Mouse (Mus musculus) heart, adult 2 months (tissue): ENCODE measurements around the gene Vps8. TPM values are rescaled to one million over a fixed set of nuclear protein-coding genes. Genes with fewer than 3 reads are reported as not detected.

Experiments used
- DNase-seq, 2 experiments: peaks; one replicate each; pipeline ENCODE4 v3.0.0; 2021
- H3K27ac ChIP-seq: fragments of 200-600 bp; 2 replicates; pipeline ENCODE4 v1.8.1; 2022
- H3K27me3 ChIP-seq: fragments of 200-500 bp; 2 replicates; pipeline ENCODE4 v1.6.1; 2012; ENCODE audit warnings: mild to moderate bottlenecking, low read length, inconsistent platforms, mixed read lengths; ENCODE audit not compliant: control insufficient read depth, insufficient read depth
- H3K36me3 ChIP-seq: fragments of 200-500 bp; 2 replicates; pipeline ENCODE4 v1.6.1; 2012; ENCODE audit warnings: low read length, inconsistent platforms; ENCODE audit not compliant: control insufficient read depth, insufficient read depth
- H3K4me1 ChIP-seq: fragments of 200-500 bp; 2 replicates; pipeline ENCODE4 v1.6.1; 2011; ENCODE audit warnings: low read length; ENCODE audit not compliant: control insufficient read depth, insufficient read depth
- H3K4me3 ChIP-seq: fragments of 200-600 bp; 2 replicates; pipeline ENCODE4 v1.8.1; 2022
- H3K79me2 ChIP-seq: fragments of 200-500 bp; replicated peaks from 2 replicates; pipeline ENCODE4 v1.6.1; 2012; ENCODE audit warnings: mild to moderate bottlenecking, inconsistent platforms, low read length, moderate library complexity, mixed read lengths; ENCODE audit not compliant: control insufficient read depth, insufficient read depth
- H3K9ac ChIP-seq: fragments of 200-500 bp; 2 replicates; pipeline ENCODE4 v1.6.1; 2012; ENCODE audit warnings: low read depth, mild to moderate bottlenecking, control low read depth, inconsistent platforms, low read length, mixed read lengths
- CTCF ChIP-seq: fragments of 200-600 bp; IDR thresholded peaks from 2 replicates; pipeline ENCODE4 v1.8.1; 2022; ENCODE audit warnings: antibody characterized with exemption, mild to moderate bottlenecking, moderate library complexity
- EP300 ChIP-seq: fragments of 200-500 bp; IDR thresholded peaks from 2 replicates; pipeline ENCODE4 v1.6.1; 2011; ENCODE audit warnings: low read depth, low read length, control low read depth; ENCODE audit not compliant: insufficient read depth
- POLR2A ChIP-seq: fragments of 200-500 bp; IDR thresholded peaks from 2 replicates; pipeline ENCODE4 v1.6.1; 2011; ENCODE audit warnings: mild to moderate bottlenecking, low read depth, low read length, control low read depth; ENCODE audit not compliant: insufficient read depth
- WGBS: fragments of 180-500 bp; shearing (Covaris S2); methylation state at CpG from one replicate; pipeline ENCODE4 v1.1.7; 2018; 5-methylcytosine and 5-hydroxymethylcytosine counted together
- intact Hi-C: fragments of 180-260 bp; cut with DNase I; formaldehyde crosslinking; loops from one replicate; pipeline ENCODE4 v1.15.1; 2025
- polyA plus RNA-seq: library from polyadenylated mRNA; depleted of rRNA; stranded (reverse); fragments of >200 nt; gene quantifications from 2 replicates; pipeline ENCODE4 v1.2.3, GENCODE M21; 2012
- total RNA-seq, 2 experiments: library from RNA; stranded (reverse); gene quantifications; 2 replicates each; pipeline ENCODE4 v1.2.3; 2021

Vps8 gene
- total and polyA plus RNA-seq, 3 experiments: 14.0 to 25.5 (median 24.1) TPM

DNA sequence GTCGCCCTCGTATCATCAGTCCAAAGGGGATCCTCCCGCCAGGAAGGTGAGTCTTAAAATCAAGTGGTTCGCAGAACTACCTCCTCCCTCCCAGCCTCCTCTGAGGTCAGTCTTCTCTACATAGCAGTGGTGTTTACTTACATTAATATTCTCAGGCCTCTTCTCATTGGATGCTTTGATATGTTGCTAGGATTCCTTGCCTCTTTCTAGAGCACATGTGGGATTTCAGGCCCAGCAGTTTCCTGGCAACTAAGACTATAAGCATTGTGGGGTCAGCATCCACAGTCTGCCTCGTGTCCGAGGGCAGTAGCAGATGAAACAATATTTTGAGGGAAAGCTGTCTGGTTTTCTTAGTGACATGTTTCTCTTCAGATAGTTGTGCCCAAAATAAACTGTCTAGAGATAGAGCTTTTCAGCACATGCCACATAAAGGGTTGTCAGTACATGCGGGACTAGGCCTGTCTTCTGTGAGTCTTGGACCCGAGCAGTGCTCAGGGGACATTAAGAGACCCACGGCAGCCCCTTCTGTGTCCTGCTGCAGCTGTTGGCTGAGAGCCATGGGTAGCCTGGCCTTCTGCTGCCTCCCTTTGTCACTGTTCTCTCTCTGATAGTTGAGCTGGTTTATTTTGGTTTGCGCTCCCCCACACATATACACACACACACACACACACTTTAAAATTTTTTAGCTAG lies 185.4 kb downstream of the Vps8 start:
- DNase-seq: no peak
- Histone ChIP-seq H3K4me1 (peaks cover 1% of the 10 kb centered on the region; the same call in 1 of the 2 replicates), H3K4me3 (no peak overlapping the region), H3K27ac (no peak overlapping the region), H3K79me2 (no peaks in the 10 kb centered on the region), H3K36me3 (0 out of 2 replicates have a peak, but pooled peaks cover 2% of the 10 kb centered on the region), H3K9ac (no peak overlapping the region), H3K27me3 (no peaks in the 10 kb centered on the region)
- TF ChIP-seq EP300 (no peak), POLR2A (no peak), CTCF (no peak)
- WGBS: 61% methylated on average over 10 of the region's 10 CpGs
- intact Hi-C loops: no loop called here

DNA sequence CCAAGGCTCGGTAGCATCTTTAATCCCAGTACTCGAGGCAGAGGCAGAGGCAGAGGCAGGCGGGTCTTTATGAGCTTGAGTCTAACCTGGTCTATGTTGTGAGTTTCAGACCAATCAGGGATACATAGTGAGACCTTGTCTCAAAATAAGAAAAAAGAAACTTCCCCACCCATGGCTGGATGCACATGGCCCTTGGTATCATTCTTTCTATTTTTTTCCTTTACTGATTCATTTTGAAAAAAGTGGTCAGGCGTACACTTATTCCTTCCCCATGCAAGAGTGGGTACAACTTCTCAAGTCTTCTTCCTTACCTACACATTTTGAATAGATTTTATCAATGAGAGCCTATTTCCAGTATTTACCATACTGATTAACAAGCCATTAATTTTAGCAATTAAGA lies 187.6 kb downstream of the Vps8 start:
- Histone ChIP-seq H3K4me3 (no peak overlapping the region), H3K4me1 (peaks cover 1% of the 10 kb centered on the region; the same call in 1 of the 2 replicates), H3K27ac (no peak overlapping the region), H3K79me2 (no peaks in the 10 kb centered on the region), H3K9ac (no peak overlapping the region), H3K27me3 (no peaks in the 10 kb centered on the region), H3K36me3 (0 out of 2 replicates have a peak, but pooled peaks cover 2% of the 10 kb centered on the region)
- 95% methylated on average over 4 of the region's 4 CpGs for WGBS
- TF ChIP-seq EP300 (no peak), POLR2A (no peak), CTCF (no peak)
- intact Hi-C loops: no loop called here
- DNase-seq: no peak

DNA sequence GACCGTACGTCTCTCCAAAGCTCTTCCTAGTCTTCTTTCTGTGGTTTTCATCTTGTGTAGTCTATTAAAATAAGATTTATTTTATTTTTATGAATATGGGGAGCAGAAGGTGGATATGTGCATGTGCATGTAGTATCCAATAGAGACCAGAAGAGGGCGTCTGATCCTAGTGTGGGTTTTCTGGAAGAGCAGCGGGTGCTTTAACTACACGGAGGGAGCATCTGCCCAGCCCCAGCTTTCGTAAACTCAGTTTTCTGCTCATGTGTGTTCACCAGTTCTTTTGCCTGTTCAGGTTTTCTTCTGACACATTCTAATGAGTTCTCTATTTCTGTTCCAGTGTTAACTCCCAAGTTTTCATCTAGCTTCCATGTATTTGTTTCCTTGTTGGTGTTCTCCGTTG lies 192.9 kb downstream of the Vps8 start:
- WGBS: 66% methylated on average over 7 of the region's 7 CpGs
- TF ChIP-seq POLR2A (no peak), CTCF (peak; percentile 88)
- intact Hi-C loops: loop anchor here (1.0 kb wide), 1 partner anchor 112 kb away; no protein-coding TSS in a partner anchor
- H3K27ac ChIP-seq: no peak overlapping the region
- DNase-seq: no peak
- H3K36me3 ChIP-seq: no peaks in the 10 kb centered on the region
- H3K79me2 ChIP-seq: no peaks in the 10 kb centered on the region
- H3K4me1 ChIP-seq: peaks cover 1% of the 10 kb centered on the region; the same call in 1 of the 2 replicates
- H3K9ac ChIP-seq: no peak overlapping the region
- no peaks in the 10 kb centered on the region for H3K27me3 ChIP-seq
- no peak overlapping the region for H3K4me3 ChIP-seq

GRCm38 (mm10) chr16:21620630-21621029 lies 197.7 kb downstream of the Vps8 start:
- WGBS: 63% methylated on average over 2 of the region's 2 CpGs
- TF ChIP-seq EP300: no peak
- no peak for TF ChIP-seq POLR2A
- TF ChIP-seq CTCF: no peak

GRCm38 (mm10) chr16:21625784-21626634 lies 203.1 kb downstream of the Vps8 start:
- TF ChIP-seq POLR2A (no peak), EP300 (no peak), CTCF (no peak)
- DNase-seq: no peak
- WGBS: 78% methylated on average over 6 of the region's 6 CpGs
- Histone ChIP-seq H3K4me1 (no peaks in the 10 kb centered on the region), H3K36me3 (no peaks in the 10 kb centered on the region), H3K9ac (no peak overlapping the region), H3K79me2 (no peaks in the 10 kb centered on the region), H3K27ac (no peak overlapping the region), H3K4me3 (no peak overlapping the region), H3K27me3 (no peaks in the 10 kb centered on the region)
- intact Hi-C loops: no loop called here

More at GRCm38 (mm10) chr16:21620630-21621029, 197.7 kb downstream of the Vps8 start:
- no peaks in the 10 kb centered on the region for H3K79me2 ChIP-seq
- DNase-seq: no peak
- H3K36me3 ChIP-seq: no peaks in the 10 kb centered on the region
- H3K4me3 ChIP-seq: no peak overlapping the region
- no peaks in the 10 kb centered on the region for H3K27me3 ChIP-seq
- intact Hi-C loops: no loop called here
- no peak overlapping the region for H3K27ac ChIP-seq
- peaks cover 1% of the 10 kb centered on the region; the same call in 1 of the 2 replicates for H3K4me1 ChIP-seq
- H3K9ac ChIP-seq: no peak overlapping the region

DNA sequence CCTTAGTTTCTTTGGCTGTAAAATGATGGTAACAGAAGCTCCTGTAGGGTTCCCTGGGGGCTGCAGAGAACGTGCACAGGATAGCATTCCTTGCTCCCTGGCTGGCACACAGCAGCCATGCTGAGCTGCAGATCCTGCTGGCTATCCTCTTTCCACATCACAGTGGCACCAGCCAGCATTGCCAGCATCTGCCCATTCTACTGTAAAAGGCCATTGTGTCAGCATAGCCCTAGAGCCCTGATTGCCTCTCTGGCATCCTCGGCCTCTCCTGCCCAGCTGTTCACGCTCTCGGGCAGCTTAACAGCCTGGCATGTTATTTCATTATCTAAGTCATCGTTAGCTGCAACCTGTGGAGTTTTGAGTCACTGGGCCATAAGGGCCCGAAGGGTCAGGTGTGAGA lies 204.3 kb downstream of the Vps8 start:
- intact Hi-C loops: no loop called here
- WGBS: 83% methylated on average over 6 of the region's 6 CpGs

More for the DNA sequence above, 204.3 kb downstream of the Vps8 start:
- no peaks in the 10 kb centered on the region for H3K36me3 ChIP-seq
- H3K79me2 ChIP-seq: no peaks in the 10 kb centered on the region
- DNase-seq: no peak
- H3K27me3 ChIP-seq: no peaks in the 10 kb centered on the region
- TF ChIP-seq CTCF (no peak), EP300 (no peak), POLR2A (no peak)
- H3K27ac ChIP-seq: no peak overlapping the region
- H3K9ac ChIP-seq: no peak overlapping the region
- no peaks in the 10 kb centered on the region for H3K4me1 ChIP-seq
- H3K4me3 ChIP-seq: no peak overlapping the region
